Mouse (Mus musculus): ENCODE data around the gene Arpc5l. TPM values are rescaled to one million over a fixed set of nuclear protein-coding genes. Genes with fewer than 3 reads are reported as not detected.

The Arpc5l gene
- polyA plus RNA-seq, 1 experiment from 2014 or later, result 124 TPM

DNA sequence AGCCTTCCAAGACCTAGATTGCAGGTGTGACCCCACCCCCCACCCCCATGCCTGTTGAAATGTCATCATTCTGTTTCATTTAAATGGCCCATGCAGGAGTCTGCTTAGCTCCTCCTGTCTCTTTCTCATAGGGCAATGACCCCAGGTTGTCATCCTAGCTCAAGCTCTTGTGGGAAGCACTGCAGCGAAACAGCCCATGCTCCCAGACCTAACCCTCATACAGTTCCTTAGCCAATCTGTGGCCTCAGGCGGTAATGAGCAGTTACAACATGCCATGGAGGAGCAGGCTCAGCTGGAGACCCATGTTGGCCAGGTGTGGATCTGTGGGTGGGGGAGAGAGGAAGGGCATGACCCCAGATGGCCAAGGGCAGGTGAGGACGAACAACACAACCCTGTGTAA, 30.0 kb upstream of the Arpc5l start:
- WGBS, result 75% methylated on average over 3 of the region's 3 CpGs
- no peak for ATAC-seq (replicated peaks; ENCODE audit: low FRiP score, low TSS enrichment, low read depth)

DNA sequence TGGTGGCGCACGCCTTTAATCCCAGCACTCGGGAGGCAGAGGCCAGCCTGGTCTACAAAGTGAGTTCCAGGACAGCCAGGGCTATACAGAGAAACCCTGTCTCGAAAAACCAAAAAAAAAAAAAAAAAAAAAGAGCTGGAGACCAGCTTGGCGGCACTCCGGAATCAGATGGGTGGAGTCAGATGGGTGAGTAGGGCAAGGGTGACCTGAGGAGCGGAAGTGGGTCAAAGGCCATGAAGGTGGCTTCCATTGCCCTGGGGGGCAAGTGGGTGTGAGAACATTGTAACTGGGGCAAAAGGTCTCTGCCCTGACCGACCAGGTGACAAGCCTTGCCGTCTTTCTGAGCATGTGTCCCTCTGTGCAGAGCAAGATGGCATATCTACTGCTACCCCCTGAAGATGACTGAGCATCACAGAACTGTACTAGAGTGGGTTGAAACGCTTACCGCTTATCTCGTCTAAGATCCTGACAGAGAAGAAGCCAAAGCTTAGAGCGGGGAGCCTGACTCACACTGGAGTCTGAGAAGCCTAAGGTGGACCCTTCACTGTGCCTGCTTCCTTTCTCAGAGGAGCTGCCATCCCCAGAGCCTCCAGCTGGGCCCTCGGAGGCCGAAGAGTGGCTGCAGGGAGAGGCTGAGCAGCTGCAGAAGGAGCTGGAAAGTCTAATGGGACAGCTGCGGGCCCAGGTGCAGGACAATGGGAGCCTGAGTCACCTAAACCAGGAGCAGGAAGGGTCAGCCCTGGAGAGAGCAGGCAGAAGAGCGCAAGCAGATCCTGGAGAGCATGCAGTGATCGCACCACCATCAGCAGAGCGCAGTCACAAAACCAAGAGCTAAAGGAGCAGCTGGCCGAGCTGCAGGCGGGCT, 29.0 kb upstream of the Arpc5l start:
- H3K27ac ChIP-seq (ENCODE audit: low read depth), result no peak overlapping the region
- no peak overlapping the region for H3K4me2 ChIP-seq (ENCODE audit: low read length)
- DNase-seq (ENCODE audit: low spot score) (no peak), ATAC-seq (replicated peaks; ENCODE audit: low FRiP score, low TSS enrichment, low read depth) (no peak)
- no peaks in the 10 kb centered on the region for H3K27me3 ChIP-seq (replicated peaks; ENCODE audit: control insufficient read depth, insufficient read depth, low read length)
- H3K9me3 ChIP-seq (ENCODE audit: control insufficient read depth, low read length), result no peaks in the 10 kb centered on the region
- H3K36me3 ChIP-seq (ENCODE audit: control insufficient read depth, insufficient read depth, low read length), result no peaks in the 10 kb centered on the region
- H3K4me1 ChIP-seq (replicated peaks; ENCODE audit: control insufficient read depth, insufficient read depth, low read length), result no peaks in the 10 kb centered on the region
- H3K4me3 ChIP-seq (ENCODE audit: low read depth, low read length), result no peak overlapping the region
- no peak overlapping the region for H3K9ac ChIP-seq (ENCODE audit: low read length)
- 81% methylated on average over 21 of the region's 21 CpGs for WGBS

More for the DNA sequence above, 30.0 kb upstream of the Arpc5l start:
- Histone ChIP-seq H3K4me1 (replicated peaks; ENCODE audit: control insufficient read depth, insufficient read depth, low read length) (no peaks in the 10 kb centered on the region), H3K27ac (ENCODE audit: low read depth) (no peak overlapping the region), H3K9me3 (ENCODE audit: control insufficient read depth, low read length) (no peaks in the 10 kb centered on the region), H3K9ac (ENCODE audit: low read length) (no peak overlapping the region), H3K4me3 (ENCODE audit: low read depth, low read length) (no peak overlapping the region), H3K36me3 (ENCODE audit: control insufficient read depth, insufficient read depth, low read length) (no peaks in the 10 kb centered on the region), H3K4me2 (ENCODE audit: low read length) (no peak overlapping the region), H3K27me3 (replicated peaks; ENCODE audit: control insufficient read depth, insufficient read depth, low read length) (no peaks in the 10 kb centered on the region)
- DNase-seq (ENCODE audit: low spot score), result no peak

DNA sequence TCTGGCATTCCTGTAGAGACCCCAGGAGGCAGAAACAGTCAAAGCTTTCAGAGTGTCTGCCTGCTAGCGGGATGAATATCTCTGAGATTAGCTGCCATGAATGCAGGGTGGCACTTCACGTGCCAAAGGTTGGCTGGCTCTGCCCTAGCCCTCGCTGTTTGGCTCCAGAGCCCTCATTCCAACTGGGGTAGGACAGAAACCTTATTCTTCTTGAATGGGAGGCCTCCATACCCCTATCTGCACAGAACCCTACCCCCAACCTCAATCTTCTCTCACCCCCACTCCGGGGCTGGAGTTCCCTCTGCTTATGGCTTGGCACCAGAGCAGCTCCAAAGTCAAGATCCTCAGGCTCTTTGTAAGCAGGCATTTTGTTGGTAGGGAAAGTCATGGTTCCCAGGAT, 27.3 kb upstream of the Arpc5l start:
- Histone ChIP-seq H3K36me3 (ENCODE audit: control insufficient read depth, insufficient read depth, low read length) (no peaks in the 10 kb centered on the region), H3K4me1 (replicated peaks; ENCODE audit: control insufficient read depth, insufficient read depth, low read length) (no peaks in the 10 kb centered on the region), H3K27ac (ENCODE audit: low read depth) (no peak overlapping the region), H3K4me2 (ENCODE audit: low read length) (no peak overlapping the region), H3K4me3 (ENCODE audit: low read depth, low read length) (no peak overlapping the region), H3K9ac (ENCODE audit: low read length) (no peak overlapping the region), H3K9me3 (ENCODE audit: control insufficient read depth, low read length) (no peaks in the 10 kb centered on the region), H3K27me3 (replicated peaks; ENCODE audit: control insufficient read depth, insufficient read depth, low read length) (no peaks in the 10 kb centered on the region)
- 71% methylated on average over 4 of the region's 4 CpGs for WGBS
- ATAC-seq (replicated peaks; ENCODE audit: low FRiP score, low TSS enrichment, low read depth) (no peak), DNase-seq (ENCODE audit: low spot score) (no peak)

GRCm38 (mm10) chr2:38983456-38983855, 21.7 kb upstream of the Arpc5l start:
- Histone ChIP-seq H3K4me3 (ENCODE audit: low read depth, low read length) (no peak overlapping the region), H3K27ac (ENCODE audit: low read depth) (no peak overlapping the region), H3K36me3 (ENCODE audit: control insufficient read depth, insufficient read depth, low read length) (no peaks in the 10 kb centered on the region), H3K9ac (ENCODE audit: low read length) (no peak overlapping the region), H3K9me3 (ENCODE audit: control insufficient read depth, low read length) (0 out of 2 replicates have a peak, but pooled peaks cover 4% of the 10 kb centered on the region), H3K4me1 (replicated peaks; ENCODE audit: control insufficient read depth, insufficient read depth, low read length) (no peaks in the 10 kb centered on the region), H3K4me2 (ENCODE audit: low read length) (no peak overlapping the region), H3K27me3 (replicated peaks; ENCODE audit: control insufficient read depth, insufficient read depth, low read length) (no peaks in the 10 kb centered on the region)
- ATAC-seq (replicated peaks; ENCODE audit: low FRiP score, low TSS enrichment, low read depth), result no peak
- no peak for DNase-seq (ENCODE audit: low spot score)
- 96% methylated on average over 2 of the region's 2 CpGs for WGBS

GRCm38 (mm10) chr2:38986580-38986979, 18.6 kb upstream of the Arpc5l start:
- DNase-seq (ENCODE audit: low spot score), result no peak
- WGBS, result 82% methylated on average over 3 of the region's 3 CpGs
- H3K36me3 ChIP-seq (ENCODE audit: control insufficient read depth, insufficient read depth, low read length), result no peaks in the 10 kb centered on the region

DNA sequence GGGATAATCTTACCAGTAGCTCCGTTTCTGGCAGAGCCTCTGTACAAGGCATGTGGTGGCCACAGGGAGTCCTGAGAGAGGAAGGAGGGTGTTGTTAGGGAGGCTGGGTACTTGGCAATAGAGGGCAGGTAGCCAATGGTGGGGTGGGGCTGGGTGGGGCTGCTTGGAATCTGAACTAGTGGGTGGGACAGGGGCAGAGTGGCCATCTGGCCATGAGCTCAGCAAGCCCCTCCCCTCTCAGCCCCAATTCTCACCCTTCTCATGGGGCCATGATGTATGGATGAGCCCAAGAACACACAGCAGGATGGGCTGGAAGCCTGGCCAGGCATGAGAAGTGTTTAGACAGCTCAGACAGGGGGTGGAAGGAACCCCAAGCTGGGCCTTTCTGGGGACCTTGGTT, 17.8 kb upstream of the Arpc5l start:
- DNase-seq (ENCODE audit: low spot score), result no peak
- Histone ChIP-seq H3K9ac (ENCODE audit: low read length) (no peak overlapping the region), H3K4me3 (ENCODE audit: low read depth, low read length) (no peak overlapping the region), H3K27me3 (replicated peaks; ENCODE audit: control insufficient read depth, insufficient read depth, low read length) (no peaks in the 10 kb centered on the region), H3K27ac (ENCODE audit: low read depth) (no peak overlapping the region), H3K4me2 (ENCODE audit: low read length) (no peak overlapping the region), H3K9me3 (ENCODE audit: control insufficient read depth, low read length) (0 out of 2 replicates have a peak, but pooled peaks cover 4% of the 10 kb centered on the region), H3K36me3 (ENCODE audit: control insufficient read depth, insufficient read depth, low read length) (no peaks in the 10 kb centered on the region), H3K4me1 (replicated peaks; ENCODE audit: control insufficient read depth, insufficient read depth, low read length) (no peaks in the 10 kb centered on the region)
- WGBS, result 35% methylated on average over 1 of the region's 1 CpGs
- ATAC-seq (replicated peaks; ENCODE audit: low FRiP score, low TSS enrichment, low read depth), result no peak; the same call in 1 of the 2 replicates

More at GRCm38 (mm10) chr2:38986580-38986979, 18.6 kb upstream of the Arpc5l start:
- H3K4me1 ChIP-seq (replicated peaks; ENCODE audit: control insufficient read depth, insufficient read depth, low read length), result no peaks in the 10 kb centered on the region
- H3K4me2 ChIP-seq (ENCODE audit: low read length), result no peak overlapping the region
- ATAC-seq (replicated peaks; ENCODE audit: low FRiP score, low TSS enrichment, low read depth), result no peak
- no peaks in the 10 kb centered on the region for H3K27me3 ChIP-seq (replicated peaks; ENCODE audit: control insufficient read depth, insufficient read depth, low read length)
- H3K27ac ChIP-seq (ENCODE audit: low read depth), result no peak overlapping the region
- H3K9ac ChIP-seq (ENCODE audit: low read length), result no peak overlapping the region
- 0 out of 2 replicates have a peak, but pooled peaks cover 4% of the 10 kb centered on the region for H3K9me3 ChIP-seq (ENCODE audit: control insufficient read depth, low read length)
- H3K4me3 ChIP-seq (ENCODE audit: low read depth, low read length), result no peak overlapping the region

DNA sequence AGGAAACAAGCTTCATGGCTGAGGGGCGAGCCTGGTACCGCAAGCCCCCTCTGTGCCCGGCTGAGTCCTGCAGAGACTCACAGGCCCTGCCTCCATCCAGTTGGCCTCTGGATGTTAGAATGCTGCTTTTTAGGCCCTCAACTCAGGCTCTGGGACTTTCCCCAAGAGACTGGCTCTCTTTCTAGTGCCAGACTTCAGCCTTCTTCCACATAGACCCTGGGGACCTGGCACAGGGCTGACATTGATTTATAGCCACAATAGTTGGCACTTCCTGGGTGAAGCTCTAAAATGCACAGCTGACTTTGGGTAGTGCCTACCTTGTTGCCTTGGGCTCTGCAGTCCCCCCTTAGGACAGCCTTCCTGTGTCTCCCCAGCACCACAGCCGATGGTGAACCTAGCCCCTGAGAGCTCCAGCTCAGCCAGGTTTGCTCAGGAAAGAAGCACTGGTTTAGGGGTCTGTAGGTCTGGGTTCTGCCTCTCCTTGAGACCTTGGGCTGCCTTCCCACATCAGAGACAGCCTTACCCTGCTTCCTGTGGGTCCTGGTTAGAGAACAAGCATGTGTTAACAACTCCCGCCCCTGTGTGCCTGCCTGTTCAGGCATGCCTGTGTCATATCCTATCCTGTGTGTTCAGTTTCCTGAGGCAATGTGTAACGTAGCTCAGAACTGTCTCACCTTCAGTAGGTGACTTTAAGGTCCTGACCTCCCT, 17.2 kb upstream of the Arpc5l start:
- no peaks in the 10 kb centered on the region for H3K27me3 ChIP-seq (replicated peaks; ENCODE audit: control insufficient read depth, insufficient read depth, low read length)
- H3K4me2 ChIP-seq (ENCODE audit: low read length), result no peak overlapping the region
- no peaks in the 10 kb centered on the region for H3K36me3 ChIP-seq (ENCODE audit: control insufficient read depth, insufficient read depth, low read length)
- H3K9ac ChIP-seq (ENCODE audit: low read length), result no peak overlapping the region
- no peak for DNase-seq (ENCODE audit: low spot score)
- H3K27ac ChIP-seq (ENCODE audit: low read depth), result no peak overlapping the region
- H3K4me3 ChIP-seq (ENCODE audit: low read depth, low read length), result no peak overlapping the region
- WGBS, result 73% methylated on average over 6 of the region's 6 CpGs
- 0 out of 2 replicates have a peak, but pooled peaks cover 4% of the 10 kb centered on the region for H3K9me3 ChIP-seq (ENCODE audit: control insufficient read depth, low read length)
- H3K4me1 ChIP-seq (replicated peaks; ENCODE audit: control insufficient read depth, insufficient read depth, low read length), result 0 out of 2 replicates have a peak, but pooled peaks cover 4% of the 10 kb centered on the region
- ATAC-seq (replicated peaks; ENCODE audit: low FRiP score, low TSS enrichment, low read depth), result no peak

DNA sequence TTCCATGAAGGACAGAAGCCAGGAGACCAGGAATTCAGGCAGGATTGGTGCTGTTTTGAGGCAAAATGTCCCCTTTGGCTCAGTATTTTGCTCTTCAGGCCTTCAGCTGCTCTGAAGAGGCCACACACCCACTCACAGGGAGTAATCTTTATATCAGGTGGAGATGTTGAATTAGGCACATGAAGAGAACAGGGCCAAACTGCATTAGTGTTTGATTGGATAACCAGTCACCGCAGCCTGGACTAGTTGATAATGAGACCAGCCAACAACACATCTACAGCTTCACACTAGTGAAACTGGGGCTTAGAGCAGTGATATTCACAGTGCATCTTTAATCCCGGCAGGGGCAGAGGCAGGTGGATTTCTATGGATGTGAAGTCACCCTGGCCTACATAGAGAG, 16.2 kb upstream of the Arpc5l start:
- DNase-seq (ENCODE audit: low spot score) (no peak), ATAC-seq (replicated peaks; ENCODE audit: low FRiP score, low TSS enrichment, low read depth) (no peak)
- no peaks in the 10 kb centered on the region for H3K9me3 ChIP-seq (ENCODE audit: control insufficient read depth, low read length)
- H3K4me3 ChIP-seq (ENCODE audit: low read depth, low read length), result no peak overlapping the region
- no peak overlapping the region for H3K27ac ChIP-seq (ENCODE audit: low read depth)
- 0 out of 2 replicates have a peak, but pooled peaks cover 4% of the 10 kb centered on the region for H3K4me1 ChIP-seq (replicated peaks; ENCODE audit: control insufficient read depth, insufficient read depth, low read length)
- no peak overlapping the region for H3K9ac ChIP-seq (ENCODE audit: low read length)
- no peaks in the 10 kb centered on the region for H3K36me3 ChIP-seq (ENCODE audit: control insufficient read depth, insufficient read depth, low read length)
- no peak overlapping the region for H3K4me2 ChIP-seq (ENCODE audit: low read length)
- WGBS, result 89% methylated on average over 2 of the region's 2 CpGs
- H3K27me3 ChIP-seq (replicated peaks; ENCODE audit: control insufficient read depth, insufficient read depth, low read length), result no peaks in the 10 kb centered on the region

Measured in intestine, embryonic 14.5 days (tissue).